Mouse (Mus musculus): Measurements from ENCODE around the gene Fhit. TPM values are rescaled to one million over a fixed set of nuclear protein-coding genes. Genes with fewer than 3 reads are reported as not detected.

The Fhit gene
- polyA plus RNA-seq, 1 experiment from 2014 or later: 7.9 TPM

- ATAC-seq (ENCODE audit: low read depth): no peak
- 91% methylated on average over 4 of the region's 4 CpGs for WGBS
- H3K9me3 ChIP-seq: no peaks in the 10 kb centered on the region
- H3K4me1 ChIP-seq (replicated peaks): no peaks in the 10 kb centered on the region
- H3K27me3 ChIP-seq: no peaks in the 10 kb centered on the region
- H3K4me2 ChIP-seq: no peak overlapping the region
- H3K4me3 ChIP-seq: no peak overlapping the region
- no peak overlapping the region for H3K9ac ChIP-seq
- no peaks in the 10 kb centered on the region for H3K36me3 ChIP-seq
- H3K27ac ChIP-seq (replicated peaks): no peak overlapping the region
These were observed 795.0 kb downstream of the Fhit start for GRCm38 (mm10) chr14:10366808-10367207.

DNA sequence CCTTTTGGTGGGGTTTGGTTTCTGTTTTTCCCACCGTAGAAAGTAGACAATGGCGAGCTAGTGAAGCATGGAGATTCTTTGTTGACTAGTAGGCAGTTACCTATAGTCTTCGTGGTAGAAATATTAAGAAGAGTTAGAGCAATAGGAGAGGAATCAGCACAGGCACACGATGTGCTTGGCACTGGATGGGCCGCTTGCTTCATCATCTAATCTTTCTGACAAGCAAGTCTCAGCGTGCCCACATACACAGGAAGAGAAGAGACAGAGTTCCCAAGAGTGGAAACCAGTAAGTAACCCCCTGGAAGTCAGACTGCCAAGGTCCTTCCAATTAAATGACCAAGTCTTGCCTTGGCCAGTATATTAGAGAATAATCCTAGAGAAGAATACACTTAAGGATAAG is 797.6 kb downstream of the Fhit start:
- no peak overlapping the region for H3K9ac ChIP-seq
- no peak overlapping the region for H3K4me2 ChIP-seq
- no peaks in the 10 kb centered on the region for H3K36me3 ChIP-seq
- no peak overlapping the region for H3K4me3 ChIP-seq
- no peak for ATAC-seq (ENCODE audit: low read depth)
- H3K4me1 ChIP-seq (replicated peaks): no peaks in the 10 kb centered on the region
- no peak overlapping the region for H3K27ac ChIP-seq (replicated peaks)
- no peaks in the 10 kb centered on the region for H3K27me3 ChIP-seq
- H3K9me3 ChIP-seq: no peaks in the 10 kb centered on the region
- 85% methylated on average over 6 of the region's 6 CpGs for whole genome bisulfite sequencing

- ATAC-seq (ENCODE audit: low read depth): no peak
- no peak overlapping the region for H3K4me2 ChIP-seq
- no peaks in the 10 kb centered on the region for H3K36me3 ChIP-seq
- WGBS: 77% methylated on average over 1 of the region's 1 CpGs
- no peaks in the 10 kb centered on the region for H3K4me1 ChIP-seq (replicated peaks)
- H3K9me3 ChIP-seq: no peaks in the 10 kb centered on the region
- no peak overlapping the region for H3K4me3 ChIP-seq
- no peaks in the 10 kb centered on the region for H3K27me3 ChIP-seq
- no peak overlapping the region for H3K9ac ChIP-seq
- H3K27ac ChIP-seq (replicated peaks): no peak overlapping the region
These were observed 798.5 kb downstream of the Fhit start for GRCm38 (mm10) chr14:10363306-10363705.

- Histone ChIP-seq H3K27me3 (no peaks in the 10 kb centered on the region), H3K9me3 (no peaks in the 10 kb centered on the region), H3K36me3 (no peaks in the 10 kb centered on the region), H3K27ac (replicated peaks) (no peak overlapping the region), H3K4me1 (replicated peaks) (no peaks in the 10 kb centered on the region), H3K4me3 (no peak overlapping the region), H3K4me2 (no peak overlapping the region), H3K9ac (no peak overlapping the region)
- no peak for ATAC-seq (ENCODE audit: low read depth)
These were observed 815.9 kb downstream of the Fhit start for GRCm38 (mm10) chr14:10345905-10346304.

DNA sequence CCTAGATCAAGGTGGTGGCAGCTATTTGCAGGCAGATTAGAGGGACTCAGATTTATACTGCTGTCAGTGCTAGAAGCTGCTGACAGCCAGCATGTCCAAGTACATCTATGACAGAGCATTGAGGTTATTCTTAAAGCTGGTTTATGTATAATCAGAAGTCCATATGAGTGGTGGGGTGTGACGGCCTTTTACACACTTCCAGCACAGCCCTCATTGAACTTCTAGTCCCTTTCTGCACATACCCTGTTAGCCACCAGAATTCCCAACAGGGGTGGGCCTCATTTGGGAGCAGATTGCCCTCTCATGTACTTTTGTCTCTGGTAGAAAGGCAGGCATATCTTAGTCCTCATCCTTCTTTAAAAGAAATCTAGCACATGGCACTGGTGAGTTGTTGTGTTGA is 817.8 kb downstream of the Fhit start:
- no peak for ATAC-seq (ENCODE audit: low read depth)
- Histone ChIP-seq H3K9ac (no peak overlapping the region), H3K27me3 (no peaks in the 10 kb centered on the region), H3K4me1 (replicated peaks) (no peaks in the 10 kb centered on the region), H3K27ac (replicated peaks) (no peak overlapping the region), H3K4me2 (no peak overlapping the region), H3K36me3 (no peaks in the 10 kb centered on the region), H3K4me3 (no peak overlapping the region), H3K9me3 (no peaks in the 10 kb centered on the region)
- 87% methylated on average over 1 of the region's 1 CpGs for WGBS

DNA sequence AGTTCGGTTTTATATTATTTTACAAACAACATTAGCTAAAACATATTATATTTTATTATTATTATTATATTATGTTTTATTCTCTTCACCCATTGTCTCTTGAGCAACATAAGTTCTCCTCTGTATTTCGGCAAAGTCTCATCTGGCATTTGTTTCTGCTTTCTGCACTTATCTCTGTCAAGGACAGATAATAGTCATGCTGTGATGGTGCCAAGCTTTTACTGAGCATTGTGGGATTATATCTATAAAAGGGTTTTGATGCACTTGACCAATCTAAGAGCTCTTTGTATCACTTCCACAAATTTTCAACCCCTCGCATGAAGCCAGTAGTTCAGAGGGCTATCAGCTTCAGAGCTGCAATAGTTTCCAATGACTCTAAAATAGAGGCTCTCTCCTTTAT is 845.1 kb downstream of the Fhit start:
- Histone ChIP-seq H3K27me3 (no peaks in the 10 kb centered on the region), H3K9me3 (no peaks in the 10 kb centered on the region)

DNA sequence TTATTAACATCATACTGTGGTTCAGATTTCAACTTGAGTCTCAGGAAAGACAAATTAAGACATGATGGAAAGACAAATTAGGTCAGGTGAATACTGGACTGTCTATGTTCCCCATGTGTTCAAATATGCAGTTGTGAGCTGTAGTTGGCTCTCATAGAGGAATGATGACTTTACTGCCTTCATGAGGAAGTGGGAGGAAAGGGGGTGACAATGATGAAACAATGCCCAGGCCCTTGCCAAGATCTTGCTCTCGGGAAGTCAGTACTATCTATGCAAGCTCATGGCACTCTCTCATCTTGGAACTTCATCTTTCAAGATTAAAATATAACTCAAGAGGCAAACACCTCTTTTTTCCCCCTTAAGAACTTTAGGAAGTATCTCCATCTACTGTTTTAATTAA is 849.6 kb downstream of the Fhit start:
- no peak for ATAC-seq (ENCODE audit: low read depth)
- no peaks in the 10 kb centered on the region for H3K36me3 ChIP-seq
- H3K9me3 ChIP-seq: no peaks in the 10 kb centered on the region
- no peaks in the 10 kb centered on the region for H3K4me1 ChIP-seq (replicated peaks)
- no peaks in the 10 kb centered on the region for H3K27me3 ChIP-seq
- H3K4me2 ChIP-seq: no peak overlapping the region
- 79% methylated on average over 1 of the region's 1 CpGs for WGBS
- H3K27ac ChIP-seq (replicated peaks): no peak overlapping the region
- no peak overlapping the region for H3K9ac ChIP-seq
- no peak overlapping the region for H3K4me3 ChIP-seq

More for the DNA sequence above, 845.1 kb downstream of the Fhit start:
- Histone ChIP-seq H3K27ac (replicated peaks) (no peak overlapping the region), H3K9ac (no peak overlapping the region), H3K4me3 (no peak overlapping the region), H3K4me1 (replicated peaks) (no peaks in the 10 kb centered on the region), H3K4me2 (no peak overlapping the region), H3K36me3 (no peaks in the 10 kb centered on the region)
- WGBS: 87% methylated on average over 3 of the region's 3 CpGs
- no peak for ATAC-seq (ENCODE audit: low read depth)

- Histone ChIP-seq H3K27ac (replicated peaks) (no peak overlapping the region), H3K27me3 (no peaks in the 10 kb centered on the region), H3K4me1 (replicated peaks) (0 out of 2 replicates have a peak, but pooled peaks cover 5% of the 10 kb centered on the region), H3K9me3 (no peaks in the 10 kb centered on the region), H3K4me2 (no peak overlapping the region), H3K4me3 (no peak overlapping the region), H3K36me3 (no peaks in the 10 kb centered on the region), H3K9ac (no peak overlapping the region)
- no peak for ATAC-seq (ENCODE audit: low read depth)
These were observed 856.5 kb downstream of the Fhit start for GRCm38 (mm10) chr14:10305286-10305685.

DNA sequence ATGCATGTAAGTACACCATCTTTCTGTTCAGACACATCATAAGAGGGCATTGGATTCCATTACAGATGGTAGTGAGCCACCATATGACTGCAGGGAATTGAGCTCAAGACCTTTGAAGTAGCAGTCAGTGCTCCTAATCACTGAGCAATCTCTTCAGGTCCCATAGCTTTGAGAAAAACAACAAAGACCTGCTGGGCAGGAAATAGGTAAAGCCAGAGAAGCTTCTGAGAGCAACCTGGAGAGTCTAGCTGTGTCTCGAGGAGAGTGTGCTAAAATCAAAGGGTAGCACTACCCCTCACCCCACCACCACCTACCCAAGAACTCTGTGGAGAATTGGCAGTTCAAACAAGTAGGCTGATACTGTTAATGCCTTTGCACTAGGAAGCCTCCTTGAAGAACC is 860.3 kb downstream of the Fhit start:
- WGBS: 66% methylated on average over 1 of the region's 1 CpGs
- Histone ChIP-seq H3K27me3 (no peaks in the 10 kb centered on the region), H3K4me1 (replicated peaks) (no peaks in the 10 kb centered on the region; the same call in 1 of the 2 replicates)

DNA sequence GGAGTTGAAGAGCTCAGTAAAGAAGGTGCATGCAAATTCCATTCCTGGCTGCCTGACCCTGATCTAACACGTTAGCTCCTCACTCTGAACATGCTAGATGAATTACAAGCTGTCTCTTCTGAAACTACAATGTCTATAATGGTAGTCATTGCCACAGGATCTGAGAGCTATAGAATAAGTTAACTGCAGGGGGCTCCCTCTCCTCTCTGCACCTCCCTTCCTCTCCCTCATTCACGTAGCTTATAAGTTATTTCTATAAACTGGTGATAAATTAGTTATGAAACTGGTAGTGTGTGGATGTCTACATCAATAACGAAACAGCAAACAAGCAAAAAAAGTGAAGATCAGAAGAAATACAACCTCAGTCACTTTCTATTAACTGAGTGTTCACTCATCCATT is 860.9 kb downstream of the Fhit start:
- Histone ChIP-seq H3K9me3 (no peaks in the 10 kb centered on the region), H3K4me1 (replicated peaks) (no peaks in the 10 kb centered on the region; the same call in 1 of the 2 replicates), H3K27ac (replicated peaks) (no peak overlapping the region), H3K27me3 (no peaks in the 10 kb centered on the region), H3K9ac (no peak overlapping the region), H3K4me3 (no peak overlapping the region), H3K36me3 (no peaks in the 10 kb centered on the region), H3K4me2 (no peak overlapping the region)
- ATAC-seq (ENCODE audit: low read depth): no peak
- 72% methylated on average over 3 of the region's 3 CpGs for WGBS

More for the DNA sequence above, 860.3 kb downstream of the Fhit start:
- H3K36me3 ChIP-seq: no peaks in the 10 kb centered on the region
- ATAC-seq (ENCODE audit: low read depth): no peak
- H3K4me3 ChIP-seq: no peak overlapping the region
- H3K9ac ChIP-seq: no peak overlapping the region
- no peaks in the 10 kb centered on the region for H3K9me3 ChIP-seq
- H3K4me2 ChIP-seq: no peak overlapping the region
- H3K27ac ChIP-seq (replicated peaks): no peak overlapping the region

- no peaks in the 10 kb centered on the region for H3K27me3 ChIP-seq
- WGBS: 46% methylated on average over 2 of the region's 2 CpGs
- no peaks in the 10 kb centered on the region; the same call in 1 of the 2 replicates for H3K4me1 ChIP-seq (replicated peaks)
- no peaks in the 10 kb centered on the region for H3K36me3 ChIP-seq
- H3K4me2 ChIP-seq: no peak overlapping the region
- H3K9me3 ChIP-seq: no peaks in the 10 kb centered on the region
- no peak overlapping the region for H3K4me3 ChIP-seq
- ATAC-seq (ENCODE audit: low read depth): no peak
- no peak overlapping the region for H3K9ac ChIP-seq
- no peak overlapping the region for H3K27ac ChIP-seq (replicated peaks)
These were observed 862.8 kb downstream of the Fhit start for GRCm38 (mm10) chr14:10299030-10299429.

GRCm38 (mm10) chr14:10289043-10289442 is 872.8 kb downstream of the Fhit start:
- Histone ChIP-seq H3K27ac (replicated peaks) (no peak overlapping the region), H3K4me1 (replicated peaks) (no peaks in the 10 kb centered on the region), H3K9me3 (no peaks in the 10 kb centered on the region), H3K27me3 (no peaks in the 10 kb centered on the region), H3K36me3 (no peaks in the 10 kb centered on the region), H3K9ac (no peak overlapping the region), H3K4me2 (no peak overlapping the region), H3K4me3 (no peak overlapping the region)
- 87% methylated on average over 5 of the region's 5 CpGs for WGBS
- ATAC-seq (ENCODE audit: low read depth): no peak

DNA sequence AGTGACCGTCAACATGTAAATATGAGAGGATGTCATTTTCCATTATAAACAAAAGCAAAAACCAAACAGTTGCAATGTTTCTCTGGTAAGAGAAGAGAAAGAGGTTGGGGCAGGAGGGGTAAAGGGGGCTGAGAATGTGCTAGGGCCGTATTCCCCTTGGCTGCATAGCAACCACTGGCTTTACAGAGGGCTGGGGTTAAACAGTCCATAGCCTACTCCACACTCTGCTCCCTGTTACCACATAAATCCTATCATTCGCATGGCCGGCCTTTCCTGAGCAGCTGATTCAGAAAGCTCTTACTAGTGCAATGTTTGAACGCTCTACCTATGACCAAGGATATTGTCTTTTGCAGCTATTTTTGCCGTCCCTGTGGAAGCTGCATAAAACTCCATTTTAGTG is 875.8 kb downstream of the Fhit start:
- ATAC-seq (ENCODE audit: low read depth): no peak
- no peaks in the 10 kb centered on the region for H3K4me1 ChIP-seq (replicated peaks)
- no peak overlapping the region for H3K27ac ChIP-seq (replicated peaks)
- 67% methylated on average over 6 of the region's 6 CpGs for WGBS
- H3K9me3 ChIP-seq: no peaks in the 10 kb centered on the region
- H3K4me2 ChIP-seq: no peak overlapping the region
- no peaks in the 10 kb centered on the region for H3K27me3 ChIP-seq
- no peak overlapping the region for H3K9ac ChIP-seq
- H3K4me3 ChIP-seq: no peak overlapping the region
- no peaks in the 10 kb centered on the region for H3K36me3 ChIP-seq

Data from neural tube, embryonic 13.5 days (tissue).